Mouse (Mus musculus) heart, embryonic 13.5 days (tissue): Measurements from ENCODE around the gene Chpt1. TPM values are rescaled to one million over a fixed set of nuclear protein-coding genes. Genes with fewer than 3 reads are reported as not detected.
"Not testable (repeated sequence)": the region's sequence is repeated elsewhere in the genome, so short reads cannot be mapped to it uniquely, and the experiment has no call there.

Source experiments
- ATAC-seq: fragments of 200-750 bp; cut with Nextera tagmentation; 2 replicates; pipeline ENCODE4 v1.8.0; 2017; ENCODE audit warnings: moderate TSS enrichment; ENCODE audit not compliant: insufficient number of reproducible peaks, low FRiP score, low TSS enrichment; ENCODE audit errors: extremely low read depth
- H3K27ac ChIP-seq: fragments of 300-500 bp; sonication (generic); replicated peaks from 2 replicates; pipeline ENCODE4 v1.5.1; 2015; ENCODE audit warnings: moderate library complexity, mild to moderate bottlenecking, inconsistent platforms
- H3K27me3 ChIP-seq: fragments of 300-500 bp; sonication (generic); replicated peaks from 2 replicates; pipeline ENCODE4 v1.6.1; 2015; ENCODE audit warnings: mild to moderate bottlenecking, inconsistent platforms
- H3K36me3 ChIP-seq: fragments of 300-500 bp; sonication (generic); 2 replicates; pipeline ENCODE4 v1.6.1; 2015; ENCODE audit warnings: mild to moderate bottlenecking, inconsistent platforms
- H3K4me1 ChIP-seq: fragments of 300-500 bp; sonication (generic); 2 replicates; pipeline ENCODE4 v1.6.1; 2015; ENCODE audit warnings: inconsistent platforms
- H3K4me2 ChIP-seq: fragments of 300-500 bp; sonication (generic); 2 replicates; pipeline ENCODE4 v1.6.1; 2015; ENCODE audit warnings: inconsistent platforms, mild to moderate bottlenecking, moderate library complexity
- H3K4me3 ChIP-seq: fragments of 300-500 bp; sonication (generic); 2 replicates; pipeline ENCODE4 v1.5.1; 2015; ENCODE audit warnings: moderate library complexity, mild to moderate bottlenecking, inconsistent platforms
- H3K9ac ChIP-seq: fragments of 300-500 bp; sonication (generic); 2 replicates; pipeline ENCODE4 v1.6.1; 2015; ENCODE audit warnings: inconsistent platforms, mild to moderate bottlenecking, moderate library complexity
- H3K9me3 ChIP-seq: fragments of 300-500 bp; sonication (generic); 2 replicates; pipeline ENCODE4 v1.6.1; 2016; ENCODE audit warnings: inconsistent platforms
- WGBS: fragments of 180-500 bp; shearing (Covaris S2); methylation state at CpG from one replicate; pipeline ENCODE4 v1.1.7; 2015; ENCODE audit warnings: mixed read lengths; 5-methylcytosine and 5-hydroxymethylcytosine counted together
- polyA plus RNA-seq: library from polyadenylated mRNA; unstranded; fragments of >200 nt; fragmentation: Nextera tagmentation; extraction: Ambion mirVana; gene quantifications from 2 replicates; pipeline ENCODE4 v1.2.1, GENCODE M21; 2015

Gene Chpt1
- polyA plus RNA-seq, 1 experiment from 2014 or later: 14.2 TPM

GRCm38 (mm10) chr10:88492658-88493057 is 11.2 kb downstream of the Chpt1 start:
- Histone ChIP-seq H3K9me3 (no peaks in the 10 kb centered on the region), H3K4me1 (no peaks in the 10 kb centered on the region), H3K4me3 (no peak overlapping the region), H3K27me3 (no peaks in the 10 kb centered on the region), H3K9ac (no peak overlapping the region), H3K27ac (no peak overlapping the region), H3K36me3 (0 out of 2 replicates have a peak, but pooled peaks cover 2% of the 10 kb centered on the region), H3K4me2 (no peak overlapping the region)
- 75% methylated on average over 8 of the region's 8 CpGs for WGBS
- no peak for ATAC-seq

GRCm38 (mm10) chr10:88491632-88492031 is 12.2 kb downstream of the Chpt1 start:
- WGBS: 62% methylated on average over 7 of the region's 7 CpGs
- no peak overlapping the region for H3K4me2 ChIP-seq
- H3K4me3 ChIP-seq: no peak overlapping the region
- no peak overlapping the region for H3K9ac ChIP-seq
- no peak overlapping the region for H3K27ac ChIP-seq
- no peaks in the 10 kb centered on the region for H3K9me3 ChIP-seq
- ATAC-seq: no peak; the same call in 1 of the 2 replicates
- H3K4me1 ChIP-seq: no peaks in the 10 kb centered on the region
- H3K27me3 ChIP-seq: no peaks in the 10 kb centered on the region
- 0 out of 2 replicates have a peak, but pooled peaks cover 2% of the 10 kb centered on the region for H3K36me3 ChIP-seq

GRCm38 (mm10) chr10:88488629-88489028 is 15.2 kb downstream of the Chpt1 start:
- no peak overlapping the region for H3K4me2 ChIP-seq
- H3K27ac ChIP-seq: no peak overlapping the region
- H3K27me3 ChIP-seq: no peaks in the 10 kb centered on the region
- H3K4me1 ChIP-seq: no peaks in the 10 kb centered on the region
- no peak overlapping the region for H3K4me3 ChIP-seq
- H3K36me3 ChIP-seq: peaks cover 18% of the 10 kb centered on the region
- 83% methylated on average over 5 of the region's 5 CpGs for WGBS
- no peak for ATAC-seq
- H3K9ac ChIP-seq: no peak overlapping the region
- no peaks in the 10 kb centered on the region for H3K9me3 ChIP-seq

- not testable (repeated sequence) for H3K9me3 ChIP-seq, H3K4me2 ChIP-seq, H3K27ac ChIP-seq, H3K4me1 ChIP-seq, H3K27me3 ChIP-seq, H3K9ac ChIP-seq, H3K4me3 ChIP-seq, ATAC-seq
- H3K36me3 ChIP-seq: peaks cover 16% of the 10 kb centered on the region
- WGBS: 83% methylated on average over 10 of the region's 10 CpGs
Observed at GRCm38 (mm10) chr10:88482866-88483265, 21.0 kb downstream of the Chpt1 start.

GRCm38 (mm10) chr10:88460122-88460820 is 43.6 kb downstream of the Chpt1 start:
- no peaks in the 10 kb centered on the region for H3K9me3 ChIP-seq
- no peak overlapping the region for H3K27ac ChIP-seq
- no peaks in the 10 kb centered on the region for H3K4me1 ChIP-seq
- 64% methylated on average over 18 of the region's 18 CpGs for WGBS
- 0 out of 2 replicates have a peak, but pooled peaks have one; percentile 31 for ATAC-seq
- H3K4me3 ChIP-seq: no peak overlapping the region
- no peaks in the 10 kb centered on the region for H3K36me3 ChIP-seq
- H3K4me2 ChIP-seq: no peak overlapping the region
- H3K27me3 ChIP-seq: no peaks in the 10 kb centered on the region
- H3K9ac ChIP-seq: no peak overlapping the region

GRCm38 (mm10) chr10:88459502-88459992 is 44.3 kb downstream of the Chpt1 start, which contains the start of gene Sycp3:
Gene Sycp3, plus strand, starts transcription at chr10:88459569.
- no peak within 1 kb of the TSS for H3K9ac ChIP-seq
- no peaks in the 10 kb centered on the region for H3K36me3 ChIP-seq
- no peaks in the 10 kb centered on the region for H3K9me3 ChIP-seq
- H3K4me2 ChIP-seq: no peak within 1 kb of the TSS
- WGBS: 66% methylated on average over 33 of the region's 33 CpGs
- ATAC-seq: no peak
- no peaks in the 10 kb centered on the region for H3K27me3 ChIP-seq
- no peak within 1 kb of the TSS for H3K27ac ChIP-seq
- H3K4me3 ChIP-seq: no peak within 1 kb of the TSS
- no peaks in the 10 kb centered on the region for H3K4me1 ChIP-seq

GRCm38 (mm10) chr10:88457816-88458215 is 46.1 kb downstream of the Chpt1 start:
- whole genome bisulfite sequencing: 36% methylated on average over 6 of the region's 6 CpGs
- Histone ChIP-seq H3K27me3 (no peaks in the 10 kb centered on the region), H3K9ac (no peak overlapping the region), H3K9me3 (no peaks in the 10 kb centered on the region), H3K4me1 (no peaks in the 10 kb centered on the region), H3K27ac (no peak overlapping the region), H3K36me3 (no peaks in the 10 kb centered on the region), H3K4me3 (no peak overlapping the region), H3K4me2 (no peak overlapping the region)
- ATAC-seq: no peak

GRCm38 (mm10) chr10:88451990-88452389 is 51.9 kb downstream of the Chpt1 start:
- Histone ChIP-seq H3K27ac (no peak overlapping the region), H3K27me3 (no peaks in the 10 kb centered on the region), H3K9ac (no peak overlapping the region), H3K4me3 (no peak overlapping the region), H3K36me3 (peaks cover under 1% of the 10 kb centered on the region; the same call in 1 of the 2 replicates), H3K4me2 (no peak overlapping the region), H3K9me3 (no peaks in the 10 kb centered on the region), H3K4me1 (no peaks in the 10 kb centered on the region)
- no peak for ATAC-seq
- WGBS: 72% methylated on average over 6 of the region's 6 CpGs

GRCm38 (mm10) chr10:88451221-88451620 is 52.7 kb downstream of the Chpt1 start:
- H3K9ac ChIP-seq: no peak overlapping the region
- 67% methylated on average over 2 of the region's 2 CpGs for WGBS
- H3K4me3 ChIP-seq: no peak overlapping the region
- peaks cover 8% of the 10 kb centered on the region for H3K36me3 ChIP-seq
- no peaks in the 10 kb centered on the region for H3K4me1 ChIP-seq
- no peak overlapping the region for H3K4me2 ChIP-seq
- H3K9me3 ChIP-seq: no peaks in the 10 kb centered on the region
- no peaks in the 10 kb centered on the region for H3K27me3 ChIP-seq
- no peak overlapping the region for H3K27ac ChIP-seq
- ATAC-seq: no peak

GRCm38 (mm10) chr10:88441224-88441623 is 62.6 kb downstream of the Chpt1 start:
- Histone ChIP-seq H3K4me2 (no peak overlapping the region), H3K9me3 (0 out of 2 replicates have a peak, but pooled peaks cover 5% of the 10 kb centered on the region), H3K4me3 (no peak overlapping the region), H3K27ac (no peak overlapping the region), H3K27me3 (no peaks in the 10 kb centered on the region), H3K9ac (no peak overlapping the region), H3K36me3 (peaks cover 57% of the 10 kb centered on the region), H3K4me1 (no peaks in the 10 kb centered on the region)
- WGBS: 70% methylated on average over 6 of the region's 6 CpGs
- ATAC-seq: no peak

- Histone ChIP-seq H3K4me1 (no peaks in the 10 kb centered on the region), H3K4me3 (no peak overlapping the region), H3K36me3 (peaks cover 34% of the 10 kb centered on the region), H3K27me3 (no peaks in the 10 kb centered on the region), H3K9me3 (no peaks in the 10 kb centered on the region), H3K9ac (no peak overlapping the region), H3K27ac (no peak overlapping the region), H3K4me2 (no peak overlapping the region)
- 90% methylated on average over 6 of the region's 6 CpGs for WGBS
- no peak for ATAC-seq
Observed at GRCm38 (mm10) chr10:88427998-88428397, 75.9 kb downstream of the Chpt1 start.

GRCm38 (mm10) chr10:88426896-88427295 is 77.0 kb downstream of the Chpt1 start:
- no peak for ATAC-seq
- Histone ChIP-seq H3K4me1 (no peaks in the 10 kb centered on the region), H3K4me2 (no peak overlapping the region), H3K36me3 (peaks cover 31% of the 10 kb centered on the region), H3K27ac (no peak overlapping the region), H3K9ac (no peak overlapping the region), H3K27me3 (no peaks in the 10 kb centered on the region), H3K9me3 (no peaks in the 10 kb centered on the region), H3K4me3 (no peak overlapping the region)
- 52% methylated on average over 5 of the region's 5 CpGs for WGBS
